Mouse (Mus musculus) common myeloid progenitor, adult 5-6 weeks (primary cell): ENCODE measurements at regions not wholly inside any gene's neighbourhood (a gene's known extent, or its start where the extent isn't known, plus 50 kb on each side); places are given as distances from the start of the nearest gene placed in this dataset.
A peak's percentile ranks its signal among the peaks of the same experiment; 100 is the strongest.

Source experiments
- ATAC-seq: replicated peaks from 2 replicates; pipeline ENCODE4 v1.8.0; 2016; ENCODE audit warnings: low read depth, mild to moderate bottlenecking, moderate TSS enrichment, inconsistent platforms; ENCODE audit not compliant: poor library complexity, severe bottlenecking

GRCm38 (mm10) chr9:112826592-112826991, 590.9 kb upstream of the Arpp21 start:
- no peak for ATAC-seq

- no peak for ATAC-seq
Measured at GRCm38 (mm10) chr9:112821940-112822339, 586.2 kb upstream of the Arpp21 start.

GRCm38 (mm10) chr9:112811946-112812345, 576.2 kb upstream of the Arpp21 start:
- peak; percentile 58; the same call in 1 of the 2 replicates for ATAC-seq

GRCm38 (mm10) chr9:112799583-112800220, 564.0 kb upstream of the Arpp21 start:
- no peak for ATAC-seq

- 0 out of 2 replicates have a peak, but pooled peaks have one; percentile 52 for ATAC-seq
Measured at GRCm38 (mm10) chr9:112793537-112793936, 557.8 kb upstream of the Arpp21 start.

GRCm38 (mm10) chr9:112771981-112772380, 536.2 kb upstream of the Arpp21 start:
- no peak for ATAC-seq

- ATAC-seq: no peak
Measured at GRCm38 (mm10) chr9:112744616-112745015, 508.9 kb upstream of the Arpp21 start.

GRCm38 (mm10) chr9:112743871-112744590, 508.3 kb upstream of the Arpp21 start:
- ATAC-seq: no peak

GRCm38 (mm10) chr9:112735761-112736160, 500.0 kb upstream of the Arpp21 start:
- no peak for ATAC-seq

- ATAC-seq: no peak
Measured at GRCm38 (mm10) chr9:112725523-112725922, 489.8 kb upstream of the Arpp21 start.

GRCm38 (mm10) chr9:112725103-112725502, 489.4 kb upstream of the Arpp21 start:
- no peak for ATAC-seq

GRCm38 (mm10) chr9:112723346-112723745, 487.6 kb upstream of the Arpp21 start:
- no peak for ATAC-seq

- no peak for ATAC-seq
Measured at GRCm38 (mm10) chr9:112722501-112722900, 486.8 kb upstream of the Arpp21 start.

GRCm38 (mm10) chr9:112715197-112715762, 479.5 kb upstream of the Arpp21 start:
- ATAC-seq: no peak

- no peak for ATAC-seq
Measured at GRCm38 (mm10) chr9:112678866-112679265, 443.1 kb upstream of the Arpp21 start.

- no peak for ATAC-seq
Measured at GRCm38 (mm10) chr9:112675232-112675631, 439.5 kb upstream of the Arpp21 start.
